Mouse (Mus musculus): ENCODE data around the gene Phyhd1. TPM values are rescaled to one million over a fixed set of nuclear protein-coding genes. Genes with fewer than 3 reads are reported as not detected.

Phyhd1 gene
- polyA plus RNA-seq, 1 experiment from 2014 or later = 5.0 TPM

DNA sequence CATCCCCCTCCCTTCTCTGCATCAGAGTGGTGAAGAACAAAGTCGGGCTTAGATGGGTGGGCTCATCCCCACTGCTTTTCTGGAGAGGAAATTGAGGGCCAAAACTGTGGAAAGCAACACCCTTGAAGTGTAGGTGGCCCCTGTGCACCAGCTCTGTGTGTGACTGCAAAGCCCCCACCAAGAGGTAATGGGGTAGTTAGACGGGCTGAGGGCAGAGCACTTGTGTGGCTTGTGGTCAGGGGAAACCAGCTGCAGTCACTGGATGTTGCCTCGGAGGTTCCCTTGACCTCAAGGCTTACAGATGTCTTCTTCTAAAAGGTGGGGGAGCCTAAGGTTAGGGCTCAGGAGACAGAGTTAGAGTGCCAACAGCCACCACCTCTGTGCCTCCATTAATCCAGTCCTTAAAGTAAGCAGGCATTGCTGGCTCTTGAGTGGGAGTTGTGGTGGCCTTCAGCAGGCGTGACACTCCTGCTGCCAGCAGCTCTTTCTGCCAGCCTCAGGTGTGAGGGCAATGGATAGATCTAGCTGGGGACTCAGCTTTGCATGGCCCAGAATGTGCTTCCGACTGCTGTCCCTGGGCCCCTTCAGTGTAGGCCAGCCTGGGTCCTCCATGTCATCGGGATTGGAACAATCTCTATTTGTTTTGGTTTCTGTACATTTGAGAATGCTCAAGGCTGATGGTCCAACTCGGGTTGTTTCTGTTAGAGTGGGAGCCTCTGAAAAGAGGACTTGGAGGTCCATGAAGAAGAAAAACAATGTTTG lies 8.1 kb upstream of the Phyhd1 start:
- Histone ChIP-seq H3K4me1 (no peaks in the 10 kb centered on the region), H3K9me3 (replicated peaks) (no peaks in the 10 kb centered on the region), H3K27me3 (no peaks in the 10 kb centered on the region), H3K27ac (no peak overlapping the region), H3K36me3 (peaks cover 87% of the 10 kb centered on the region), H3K9ac (no peak overlapping the region), H3K4me3 (no peak overlapping the region), H3K4me2 (replicated peaks) (no peak overlapping the region)
- ATAC-seq (ENCODE audit: low FRiP score) = no peak
- 91% methylated on average over 7 of the region's 7 CpGs for WGBS

DNA sequence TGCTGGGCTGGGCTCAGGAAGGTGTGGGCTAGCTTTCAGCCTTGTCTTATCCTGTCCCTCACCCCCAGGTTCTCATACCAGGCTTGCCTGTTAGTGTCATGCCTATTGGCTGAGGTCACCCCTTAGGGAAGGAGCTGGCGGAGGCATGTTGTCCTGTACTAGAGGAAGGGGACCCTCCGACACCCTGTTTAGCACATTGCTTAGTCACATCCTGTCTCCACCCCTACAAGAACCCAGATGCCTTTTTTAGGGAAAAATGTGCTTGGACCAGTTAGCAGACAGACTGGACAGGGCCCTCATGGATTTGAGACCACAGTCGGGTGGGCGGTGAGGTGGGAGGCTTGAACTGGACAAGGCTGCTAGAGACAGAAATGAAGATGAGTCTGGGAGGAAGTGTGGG lies 7.4 kb upstream of the Phyhd1 start:
- no peak for ATAC-seq (ENCODE audit: low FRiP score)
- H3K4me2 ChIP-seq (replicated peaks) = no peak overlapping the region
- H3K36me3 ChIP-seq = peaks cover 87% of the 10 kb centered on the region
- H3K4me3 ChIP-seq = no peak overlapping the region
- H3K9ac ChIP-seq = no peak overlapping the region
- no peaks in the 10 kb centered on the region for H3K27me3 ChIP-seq
- H3K27ac ChIP-seq = no peak overlapping the region
- H3K9me3 ChIP-seq (replicated peaks) = no peaks in the 10 kb centered on the region
- H3K4me1 ChIP-seq = 0 out of 2 replicates have a peak, but pooled peaks cover 4% of the 10 kb centered on the region
- 89% methylated on average over 4 of the region's 4 CpGs for WGBS

DNA sequence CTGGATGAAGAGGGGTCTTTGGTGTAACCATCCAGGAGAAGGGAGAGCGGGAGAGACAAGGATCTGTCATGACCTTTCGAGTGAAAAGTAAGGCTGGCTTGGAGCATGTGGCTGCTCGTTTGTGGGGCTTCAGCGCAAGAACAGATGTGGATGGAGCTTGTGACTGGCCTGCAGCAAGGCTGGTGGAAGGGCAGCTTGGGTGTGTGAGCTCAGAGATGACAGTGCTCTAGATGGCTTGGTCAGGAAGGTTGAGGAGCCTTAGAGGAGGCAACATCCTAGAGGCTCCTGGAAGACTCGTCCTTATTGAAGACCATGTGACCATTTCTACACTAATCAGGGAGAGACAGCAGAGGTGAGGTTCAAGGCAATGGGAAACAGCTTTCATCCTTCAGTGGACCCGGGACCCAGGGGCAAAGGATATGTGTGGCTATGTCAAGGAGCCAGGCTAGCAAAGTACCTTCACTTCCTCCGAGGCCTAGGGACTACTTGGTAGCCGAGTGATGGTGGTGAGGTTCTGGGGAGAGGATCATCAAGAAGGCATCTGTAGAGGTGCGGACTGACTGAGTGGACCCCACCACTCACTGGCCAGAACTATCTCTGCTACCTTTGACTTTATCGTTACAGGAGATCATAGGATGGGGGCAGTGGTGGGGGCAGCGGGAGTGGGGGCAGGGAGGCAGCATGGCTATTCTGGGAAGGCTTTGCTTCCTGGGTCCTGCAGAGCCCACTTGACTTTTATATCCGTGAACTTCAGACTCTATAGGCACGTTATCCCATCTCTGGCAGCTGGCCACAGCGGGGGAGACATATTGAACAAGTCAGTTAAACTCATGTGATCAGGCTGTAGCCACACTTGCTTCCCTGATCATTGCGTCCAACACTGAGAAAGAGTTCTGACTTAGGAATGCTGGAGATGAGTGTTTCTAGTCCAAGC lies 6.6 kb upstream of the Phyhd1 start:
- no peak overlapping the region for H3K4me2 ChIP-seq (replicated peaks)
- ATAC-seq (ENCODE audit: low FRiP score) = no peak
- no peak overlapping the region for H3K27ac ChIP-seq
- no peak overlapping the region for H3K9ac ChIP-seq
- H3K9me3 ChIP-seq (replicated peaks) = no peaks in the 10 kb centered on the region
- peaks cover 90% of the 10 kb centered on the region for H3K36me3 ChIP-seq
- H3K4me3 ChIP-seq = no peak overlapping the region
- H3K4me1 ChIP-seq = 0 out of 2 replicates have a peak, but pooled peaks cover 4% of the 10 kb centered on the region
- no peaks in the 10 kb centered on the region for H3K27me3 ChIP-seq
- WGBS = 89% methylated on average over 15 of the region's 15 CpGs

DNA sequence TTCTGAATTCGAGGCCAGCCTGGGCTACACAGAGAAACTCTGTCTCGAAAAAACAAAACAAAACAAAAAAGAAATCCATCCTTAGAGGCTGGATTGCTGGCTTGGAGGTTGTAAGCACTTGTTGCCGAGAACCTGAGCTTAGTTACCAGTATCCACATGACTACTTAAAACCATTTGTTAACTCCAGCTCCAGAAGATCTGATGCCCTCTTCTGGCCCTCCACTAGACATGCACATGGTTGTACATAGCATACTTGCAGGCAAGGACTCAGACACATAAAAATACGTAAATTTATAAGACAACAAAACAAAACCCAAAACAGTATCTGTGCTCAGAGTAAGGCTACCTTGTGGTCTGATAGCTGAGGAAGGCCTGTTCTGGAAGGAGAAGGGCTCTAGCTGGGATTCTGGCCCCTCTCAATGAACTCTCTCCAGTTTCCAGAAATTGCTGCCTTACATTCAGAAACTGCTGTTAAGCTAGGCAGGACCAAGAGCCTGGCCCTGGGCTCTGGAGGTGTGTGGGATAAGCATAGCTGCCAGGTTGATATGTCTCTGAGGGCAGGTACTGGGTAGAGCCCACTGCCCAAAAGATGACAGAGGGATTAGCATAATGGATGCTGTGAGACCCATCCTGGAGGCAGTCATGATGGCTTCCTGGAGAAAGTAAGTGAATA lies 4.8 kb upstream of the Phyhd1 start:
- Histone ChIP-seq H3K9ac (no peak overlapping the region), H3K27me3 (no peaks in the 10 kb centered on the region), H3K4me1 (peaks cover 16% of the 10 kb centered on the region), H3K4me3 (no peak overlapping the region), H3K36me3 (peaks cover 79% of the 10 kb centered on the region), H3K4me2 (replicated peaks) (no peak overlapping the region), H3K27ac (no peak overlapping the region), H3K9me3 (replicated peaks) (no peaks in the 10 kb centered on the region)
- 89% methylated on average over 4 of the region's 4 CpGs for WGBS
- no peak for ATAC-seq (ENCODE audit: low FRiP score)

DNA sequence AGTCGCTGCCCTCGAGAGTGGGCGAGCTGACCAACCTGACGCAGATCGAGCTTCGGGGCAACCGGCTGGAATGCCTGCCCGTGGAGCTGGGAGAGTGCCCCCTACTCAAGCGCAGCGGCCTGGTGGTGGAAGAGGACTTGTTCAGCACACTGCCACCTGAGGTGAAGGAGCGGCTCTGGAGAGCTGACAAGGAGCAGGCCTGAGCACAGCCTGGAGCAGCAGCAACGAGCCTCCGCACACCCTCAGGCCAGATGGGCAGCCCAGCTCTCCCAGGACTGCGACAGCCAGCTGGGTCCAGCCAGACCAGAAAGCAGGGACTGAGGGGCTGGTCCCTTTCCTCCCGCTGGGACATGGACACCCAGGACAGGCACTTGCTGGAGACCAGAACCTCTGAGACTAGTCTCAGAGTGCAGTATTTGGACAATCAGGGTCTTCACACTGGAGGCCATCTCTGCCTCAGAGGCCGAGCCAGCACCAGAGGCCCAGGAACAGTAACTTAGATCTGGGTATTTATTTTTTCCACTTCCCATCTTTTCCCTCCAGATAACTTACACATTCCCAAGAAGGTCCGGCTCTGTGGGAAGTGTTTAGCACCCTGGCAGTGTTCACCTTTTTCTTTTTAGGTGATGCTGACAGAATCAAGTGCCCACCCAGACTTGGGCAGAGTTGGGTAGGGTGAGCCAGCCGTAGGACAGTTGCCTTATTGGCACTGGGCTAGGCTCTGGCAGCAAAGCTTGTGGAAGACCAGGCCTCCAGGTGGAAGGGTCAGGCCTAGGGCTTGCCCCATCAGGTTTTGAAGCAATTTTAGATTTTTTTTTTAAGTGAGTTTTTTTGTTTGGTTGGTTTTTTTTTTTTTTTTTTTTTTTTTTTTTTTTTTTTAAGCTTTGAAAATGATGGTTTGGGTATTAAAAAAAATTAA lies 3.8 kb upstream of the Phyhd1 start:
- H3K27ac ChIP-seq = peak overlapping the region; percentile 40; the same call in 1 of the 2 replicates
- ATAC-seq (ENCODE audit: low FRiP score) = no peak
- H3K36me3 ChIP-seq = peaks cover 69% of the 10 kb centered on the region

DNA sequence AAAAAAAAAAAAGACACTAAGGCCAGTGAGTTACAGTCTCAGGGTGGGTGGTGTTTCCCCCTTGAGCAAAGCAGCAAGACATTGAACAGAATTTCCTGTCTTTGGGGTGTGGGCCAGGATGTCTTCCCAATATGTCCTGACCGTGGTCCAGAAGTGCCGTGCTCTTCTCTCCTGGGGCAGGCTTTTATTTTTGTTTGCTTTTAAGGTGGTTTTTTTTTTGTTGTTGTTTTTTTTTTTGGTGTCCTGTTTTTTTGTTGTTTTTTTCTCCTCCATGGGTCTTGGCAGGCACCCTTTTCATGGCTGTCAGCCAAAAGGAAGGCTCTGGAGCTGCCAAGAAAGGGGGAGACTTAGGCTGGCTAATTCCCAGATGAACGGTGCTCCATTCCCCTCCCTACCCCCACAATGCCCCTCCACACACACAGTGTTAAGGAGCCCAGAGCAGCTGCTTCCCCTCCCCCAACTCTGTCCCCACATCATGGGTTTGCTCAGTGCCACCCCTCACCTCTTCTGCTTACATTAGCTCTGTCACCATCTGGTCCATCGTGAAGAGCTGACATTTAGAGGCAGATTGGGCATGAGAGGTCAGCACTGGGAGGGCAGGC lies 3.1 kb upstream of the Phyhd1 start:
- peak; percentile 49; the same call in 1 of the 2 replicates for ATAC-seq (ENCODE audit: low FRiP score)
- 64% methylated on average over 4 of the region's 4 CpGs for WGBS

More for the DNA sequence above, 3.8 kb upstream of the Phyhd1 start:
- Histone ChIP-seq H3K4me3 (no peak overlapping the region), H3K27me3 (no peaks in the 10 kb centered on the region), H3K4me2 (replicated peaks) (no peak overlapping the region), H3K9ac (no peak overlapping the region; the same call in 1 of the 2 replicates), H3K9me3 (replicated peaks) (no peaks in the 10 kb centered on the region), H3K4me1 (peaks cover 25% of the 10 kb centered on the region)
- WGBS = 90% methylated on average over 18 of the region's 18 CpGs

DNA sequence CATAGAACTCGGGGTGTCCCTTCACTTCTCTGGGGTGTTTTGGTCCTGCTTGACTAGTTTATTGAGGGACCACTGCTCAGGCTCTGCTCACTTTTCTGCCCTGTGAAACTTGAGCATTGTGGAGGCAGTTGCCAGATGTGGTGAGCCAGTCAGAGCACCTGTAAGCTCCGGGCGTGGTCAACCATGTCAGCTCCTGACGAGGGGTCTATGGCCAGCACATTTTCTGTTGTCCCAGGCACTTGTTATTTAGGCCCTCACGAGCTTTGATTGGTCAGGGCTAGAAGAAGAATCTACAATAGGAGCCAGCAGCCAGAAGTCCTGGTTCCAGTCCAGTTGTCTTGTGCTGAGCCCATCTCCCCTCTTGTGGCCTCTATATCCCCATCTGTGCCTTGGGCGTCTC lies 2.2 kb upstream of the Phyhd1 start:
- Histone ChIP-seq H3K4me3 (no peak overlapping the region), H3K9ac (no peak overlapping the region), H3K4me1 (peaks cover 25% of the 10 kb centered on the region), H3K27ac (no peak overlapping the region), H3K36me3 (peaks cover 53% of the 10 kb centered on the region), H3K27me3 (no peaks in the 10 kb centered on the region; the same call in 1 of the 2 replicates), H3K9me3 (replicated peaks) (no peaks in the 10 kb centered on the region), H3K4me2 (replicated peaks) (no peak overlapping the region)
- 90% methylated on average over 6 of the region's 6 CpGs for WGBS
- ATAC-seq (ENCODE audit: low FRiP score) = no peak

More for the DNA sequence above, 3.1 kb upstream of the Phyhd1 start:
- Histone ChIP-seq H3K27me3 (no peaks in the 10 kb centered on the region; the same call in 1 of the 2 replicates), H3K36me3 (peaks cover 62% of the 10 kb centered on the region), H3K9me3 (replicated peaks) (no peaks in the 10 kb centered on the region), H3K27ac (0 out of 2 replicates have a peak overlapping the region, but pooled peaks have one; percentile 30), H3K4me2 (replicated peaks) (no peak overlapping the region), H3K4me3 (no peak overlapping the region), H3K9ac (no peak overlapping the region), H3K4me1 (peaks cover 25% of the 10 kb centered on the region)

DNA sequence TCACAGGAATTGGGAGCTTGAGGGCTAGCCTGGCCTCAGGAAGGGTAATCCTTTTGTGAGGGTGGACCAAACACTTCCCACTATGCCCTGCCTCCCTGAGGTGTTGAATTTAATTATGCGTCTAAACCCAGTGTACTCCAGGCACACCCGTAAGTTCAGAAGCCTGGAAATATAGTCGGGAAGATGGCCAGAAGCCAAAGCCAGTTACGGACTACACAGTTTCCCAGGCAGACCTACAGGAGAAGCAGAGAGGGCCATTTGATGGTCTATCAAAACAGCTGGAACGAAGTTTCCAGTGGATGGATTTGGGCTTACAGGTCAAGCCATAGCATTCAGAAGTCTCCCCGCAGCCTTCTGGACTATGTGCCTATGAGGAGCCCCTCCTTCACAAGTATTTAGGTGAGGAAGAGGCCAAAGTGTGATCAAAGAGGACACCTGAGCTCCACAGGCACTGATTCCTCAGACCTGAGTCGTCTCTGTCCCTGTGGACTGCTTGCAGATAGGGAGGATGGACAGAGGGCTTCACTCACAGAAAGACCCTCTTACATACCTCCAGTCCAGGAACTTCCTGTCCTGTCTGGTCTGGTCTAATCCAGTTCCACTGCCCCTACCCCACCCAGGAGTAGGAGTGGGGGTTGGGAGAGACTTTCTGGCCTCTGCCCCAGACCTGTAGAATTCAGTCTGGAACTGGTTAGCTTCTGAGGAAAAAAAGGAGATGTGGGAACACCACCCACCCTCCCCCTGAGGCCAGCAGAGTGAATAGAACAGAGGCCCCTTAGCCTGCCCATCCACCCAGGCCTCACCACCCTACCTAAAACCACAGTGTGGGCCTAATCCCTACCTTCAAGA lies 1.1 kb upstream of the Phyhd1 start:
- Histone ChIP-seq H3K4me2 (replicated peaks) (no peak overlapping the region), H3K9ac (no peak overlapping the region), H3K4me1 (peaks cover 27% of the 10 kb centered on the region), H3K4me3 (no peak overlapping the region), H3K9me3 (replicated peaks) (no peaks in the 10 kb centered on the region), H3K27me3 (no peaks in the 10 kb centered on the region; the same call in 1 of the 2 replicates), H3K27ac (peak overlapping the region; percentile 66), H3K36me3 (peaks cover 42% of the 10 kb centered on the region)
- no peak for ATAC-seq (ENCODE audit: low FRiP score)
- WGBS = 84% methylated on average over 7 of the region's 7 CpGs

DNA sequence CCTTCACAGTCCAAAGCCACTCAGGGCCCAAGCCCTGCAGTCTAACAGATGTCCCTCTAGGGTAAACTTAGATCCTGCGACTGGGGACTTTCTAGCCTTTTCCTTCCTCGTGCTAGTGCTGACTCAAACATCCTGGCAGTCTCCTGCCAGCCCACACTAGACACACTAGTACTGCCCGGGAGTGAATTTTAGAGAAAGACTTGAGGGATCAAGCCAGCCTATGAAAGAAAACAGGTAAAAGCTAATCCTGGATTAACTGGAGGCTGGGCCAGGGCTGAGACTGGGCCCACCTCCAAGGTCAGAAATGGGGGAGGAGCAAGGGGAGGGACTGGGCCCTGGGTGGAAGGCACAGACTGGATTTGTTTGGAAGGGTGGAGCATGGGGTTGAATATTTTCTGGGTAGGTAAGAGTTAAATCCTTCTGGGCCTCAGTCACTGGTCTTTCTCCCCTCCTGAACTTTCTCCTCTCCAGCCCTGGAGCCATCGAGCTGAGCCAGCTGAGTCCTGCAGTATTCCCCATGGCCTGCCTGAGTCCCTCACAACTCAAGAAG lies 464 bp downstream of the Phyhd1 start:
- ATAC-seq (ENCODE audit: low FRiP score) = no peak
- H3K36me3 ChIP-seq = peaks cover 31% of the 10 kb centered on the region
- peaks cover 29% of the 10 kb centered on the region for H3K4me1 ChIP-seq
- no peak overlapping the region for H3K4me3 ChIP-seq
- no peaks in the 10 kb centered on the region for H3K9me3 ChIP-seq (replicated peaks)
- 27% methylated on average over 4 of the region's 4 CpGs for WGBS
- H3K27ac ChIP-seq = peak overlapping the region; percentile 66
- peak overlapping the region; percentile 13; the same call in 1 of the 2 replicates for H3K9ac ChIP-seq
- H3K27me3 ChIP-seq = no peaks in the 10 kb centered on the region; the same call in 1 of the 2 replicates
- no peak overlapping the region for H3K4me2 ChIP-seq (replicated peaks)

DNA sequence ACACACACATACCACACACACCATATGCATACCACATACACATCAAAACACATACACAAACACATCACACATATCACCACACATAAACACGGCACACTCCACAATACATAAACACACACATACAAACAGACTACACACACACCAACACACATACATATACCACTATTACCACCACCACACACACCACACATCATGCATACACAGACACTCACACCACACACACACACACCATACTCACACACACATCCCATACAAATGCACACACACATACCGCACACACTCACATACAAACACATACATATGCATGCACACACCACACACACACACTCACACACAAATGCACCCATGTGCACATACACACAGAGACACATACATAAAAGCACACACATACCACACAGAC lies 1.5 kb downstream of the Phyhd1 start:
- no peak for ATAC-seq (ENCODE audit: low FRiP score)
- Histone ChIP-seq H3K9me3 (replicated peaks) (no peaks in the 10 kb centered on the region), H3K27ac (no peak overlapping the region), H3K9ac (no peak overlapping the region; the same call in 1 of the 2 replicates), H3K4me3 (no peak overlapping the region), H3K36me3 (peaks cover 26% of the 10 kb centered on the region), H3K27me3 (no peaks in the 10 kb centered on the region; the same call in 1 of the 2 replicates), H3K4me1 (peaks cover 29% of the 10 kb centered on the region), H3K4me2 (replicated peaks) (no peak overlapping the region)
- WGBS = 98% methylated on average over 2 of the region's 2 CpGs
